Mouse (Mus musculus): ENCODE measurements at regions not wholly inside any gene's neighbourhood (a gene's known extent, or its start where the extent isn't known, plus 50 kb on each side); places are given as distances from the start of the nearest gene placed in this dataset.

DNA sequence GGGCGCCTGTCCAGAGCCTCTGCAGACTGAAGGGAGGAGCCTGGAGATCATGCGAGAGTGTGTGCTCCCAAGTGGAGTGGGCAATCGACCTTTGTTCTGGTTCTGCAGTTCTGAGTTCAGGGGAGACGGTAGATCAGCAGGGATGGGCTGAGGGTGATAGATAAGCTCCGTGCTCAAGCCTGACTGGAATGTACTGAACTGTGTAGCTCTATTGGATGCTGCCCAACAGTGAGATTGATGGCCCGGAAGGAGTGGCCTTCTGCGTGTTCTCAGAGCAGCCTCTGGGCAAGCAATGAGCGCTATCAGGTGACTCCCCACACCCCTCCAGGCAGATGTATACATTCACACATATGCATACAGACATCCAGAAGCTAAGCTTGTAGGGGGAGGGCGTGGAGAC lies 209.1 kb upstream of the Pkn2 start:
- 26% methylated on average over 9 of the region's 9 CpGs for WGBS
- no peaks in the 10 kb centered on the region for H3K9me3 ChIP-seq (replicated peaks)
- no peak overlapping the region for H3K4me3 ChIP-seq (replicated peaks)
- H3K27ac ChIP-seq, result no peak overlapping the region
- no peaks in the 10 kb centered on the region for H3K27me3 ChIP-seq
- peak overlapping the region; percentile 23 for H3K4me2 ChIP-seq
- peaks cover 9% of the 10 kb centered on the region for H3K4me1 ChIP-seq
- no peaks in the 10 kb centered on the region for H3K36me3 ChIP-seq
- no peak overlapping the region for H3K9ac ChIP-seq
- peak; percentile 92 for ATAC-seq (replicated peaks; ENCODE audit: low FRiP score)

DNA sequence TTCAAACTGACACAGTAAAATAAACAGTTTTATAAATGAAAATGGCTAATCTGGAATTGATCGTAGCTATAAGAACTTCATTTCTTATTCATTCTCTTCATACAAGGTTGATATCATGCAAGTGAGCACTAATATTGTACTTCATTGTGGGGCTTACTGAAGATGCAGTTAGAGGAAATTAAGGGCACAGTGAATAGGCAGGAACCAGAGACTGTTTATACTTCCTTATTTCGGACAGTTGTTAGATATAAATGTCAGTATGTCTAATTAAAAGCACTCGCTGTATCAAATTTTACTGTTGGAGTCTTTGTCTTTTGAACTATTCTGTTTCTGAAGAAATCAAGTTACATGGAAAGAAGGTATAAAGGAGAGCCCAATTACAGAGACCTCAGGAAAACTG lies 208.5 kb upstream of the Pkn2 start:
- Histone ChIP-seq H3K4me1 (peaks cover 9% of the 10 kb centered on the region), H3K4me2 (no peak overlapping the region), H3K27ac (no peak overlapping the region), H3K9me3 (replicated peaks) (no peaks in the 10 kb centered on the region), H3K27me3 (no peaks in the 10 kb centered on the region), H3K36me3 (no peaks in the 10 kb centered on the region), H3K9ac (no peak overlapping the region), H3K4me3 (replicated peaks) (no peak overlapping the region)
- ATAC-seq (replicated peaks; ENCODE audit: low FRiP score), result no peak; the same call in 1 of the 2 replicates
- 62% methylated on average over 3 of the region's 3 CpGs for WGBS

DNA sequence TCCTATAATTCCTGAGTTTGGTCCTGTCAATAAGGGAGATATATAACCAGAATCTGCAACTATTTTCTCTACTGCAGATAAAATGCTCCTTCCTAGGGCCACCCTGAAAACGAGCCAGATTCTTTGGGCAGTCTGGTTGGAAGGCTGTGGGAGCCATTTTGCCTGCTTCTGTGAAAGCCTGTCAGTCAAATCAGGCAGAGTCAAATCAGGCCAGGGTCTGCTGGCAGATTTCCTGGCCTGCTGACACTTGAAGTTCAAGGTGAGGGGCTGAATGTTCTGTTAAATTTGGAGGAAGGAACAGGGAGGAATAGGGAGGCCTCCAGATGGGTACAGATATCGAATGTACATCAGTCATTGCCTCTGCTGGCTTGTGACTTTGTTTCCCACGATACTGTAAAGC lies 206.0 kb upstream of the Pkn2 start:
- Histone ChIP-seq H3K27ac (no peak overlapping the region), H3K4me1 (peaks cover 9% of the 10 kb centered on the region), H3K4me2 (no peak overlapping the region), H3K27me3 (no peaks in the 10 kb centered on the region), H3K36me3 (no peaks in the 10 kb centered on the region), H3K4me3 (replicated peaks) (no peak overlapping the region), H3K9me3 (replicated peaks) (no peaks in the 10 kb centered on the region), H3K9ac (no peak overlapping the region)
- WGBS, result 72% methylated on average over 3 of the region's 3 CpGs
- ATAC-seq (replicated peaks; ENCODE audit: low FRiP score), result no peak

DNA sequence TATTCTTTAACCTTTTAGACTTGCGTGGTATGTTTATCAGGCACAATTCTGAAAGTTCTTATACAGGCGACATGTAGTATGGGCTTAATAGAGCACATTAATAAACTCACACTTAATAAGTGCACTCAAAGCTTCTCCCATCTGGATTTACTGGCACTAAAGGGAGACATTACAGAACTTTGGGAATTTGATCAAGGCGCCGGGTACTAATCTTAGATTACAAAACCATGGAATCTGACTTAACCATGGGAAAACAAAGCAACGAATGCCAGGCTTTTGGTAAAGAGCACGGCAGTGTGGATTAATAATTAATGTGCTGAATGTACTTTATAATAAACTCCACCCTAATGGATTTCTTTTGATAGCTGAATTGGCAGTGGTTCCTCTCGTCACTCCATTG lies 196.5 kb upstream of the Pkn2 start:
- no peak for ATAC-seq (replicated peaks; ENCODE audit: low FRiP score)
- Histone ChIP-seq H3K4me3 (replicated peaks) (no peak overlapping the region), H3K27me3 (no peaks in the 10 kb centered on the region), H3K9me3 (replicated peaks) (no peaks in the 10 kb centered on the region), H3K36me3 (no peaks in the 10 kb centered on the region), H3K4me2 (no peak overlapping the region), H3K4me1 (no peaks in the 10 kb centered on the region), H3K27ac (no peak overlapping the region), H3K9ac (no peak overlapping the region)
- WGBS, result 77% methylated on average over 7 of the region's 7 CpGs

DNA sequence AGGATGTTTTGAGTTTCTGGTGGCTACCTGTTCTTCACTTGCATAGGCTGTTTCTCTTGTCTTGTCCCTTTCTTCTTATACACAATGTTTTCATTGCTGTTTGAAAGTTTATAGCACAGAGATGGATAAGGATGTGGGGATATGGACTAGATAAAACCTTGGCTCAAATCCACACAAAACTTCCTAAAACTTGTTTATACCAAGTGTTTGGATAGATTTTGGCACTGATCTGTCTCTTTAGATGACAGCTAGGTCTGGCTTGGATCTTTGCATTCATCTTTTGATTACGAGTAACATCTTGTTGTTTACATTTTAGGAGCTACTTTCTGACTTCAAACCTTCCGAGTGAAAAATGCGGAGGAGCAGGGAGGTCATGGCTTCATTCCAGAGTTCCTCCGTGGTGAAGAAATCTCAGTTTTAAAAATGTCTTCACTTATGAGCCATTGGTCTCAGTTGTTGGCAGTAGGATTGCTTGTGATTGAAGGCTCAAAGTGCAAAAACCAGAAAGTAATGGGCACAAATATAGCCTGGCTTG lies 190.1 kb upstream of the Pkn2 start:
- no peaks in the 10 kb centered on the region for H3K27me3 ChIP-seq
- WGBS, result 53% methylated on average over 4 of the region's 4 CpGs
- no peak overlapping the region for H3K9ac ChIP-seq
- H3K36me3 ChIP-seq, result no peaks in the 10 kb centered on the region
- no peaks in the 10 kb centered on the region for H3K9me3 ChIP-seq (replicated peaks)
- H3K4me2 ChIP-seq, result no peak overlapping the region
- no peak for ATAC-seq (replicated peaks; ENCODE audit: low FRiP score)
- no peaks in the 10 kb centered on the region for H3K4me1 ChIP-seq
- H3K27ac ChIP-seq, result no peak overlapping the region
- no peak overlapping the region for H3K4me3 ChIP-seq (replicated peaks)

DNA sequence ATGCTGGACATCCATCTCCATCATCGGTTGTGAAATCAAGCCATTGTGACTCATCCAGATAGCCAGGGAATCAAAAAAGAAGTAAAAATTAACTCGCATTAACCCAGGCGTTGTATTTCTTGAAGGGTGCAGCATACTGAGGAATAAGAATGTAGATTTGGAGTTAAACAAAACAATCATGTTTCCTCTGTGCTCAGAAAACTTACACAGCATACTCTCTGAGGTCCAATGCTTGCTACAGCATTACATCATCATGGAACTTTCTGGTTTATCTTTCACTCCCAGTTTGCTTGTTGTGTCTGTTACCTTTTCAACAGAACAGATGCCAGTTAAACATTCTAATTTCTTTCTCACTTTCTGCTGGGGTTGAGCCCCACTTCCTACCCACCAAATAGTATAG lies 173.1 kb upstream of the Pkn2 start:
- H3K36me3 ChIP-seq, result no peaks in the 10 kb centered on the region
- no peak for ATAC-seq (replicated peaks; ENCODE audit: low FRiP score)
- WGBS, result 83% methylated on average over 3 of the region's 3 CpGs
- H3K4me3 ChIP-seq (replicated peaks), result no peak overlapping the region
- H3K27ac ChIP-seq, result no peak overlapping the region
- no peak overlapping the region for H3K4me2 ChIP-seq
- no peaks in the 10 kb centered on the region for H3K4me1 ChIP-seq
- H3K27me3 ChIP-seq, result no peaks in the 10 kb centered on the region
- no peaks in the 10 kb centered on the region for H3K9me3 ChIP-seq (replicated peaks)
- H3K9ac ChIP-seq, result no peak overlapping the region

DNA sequence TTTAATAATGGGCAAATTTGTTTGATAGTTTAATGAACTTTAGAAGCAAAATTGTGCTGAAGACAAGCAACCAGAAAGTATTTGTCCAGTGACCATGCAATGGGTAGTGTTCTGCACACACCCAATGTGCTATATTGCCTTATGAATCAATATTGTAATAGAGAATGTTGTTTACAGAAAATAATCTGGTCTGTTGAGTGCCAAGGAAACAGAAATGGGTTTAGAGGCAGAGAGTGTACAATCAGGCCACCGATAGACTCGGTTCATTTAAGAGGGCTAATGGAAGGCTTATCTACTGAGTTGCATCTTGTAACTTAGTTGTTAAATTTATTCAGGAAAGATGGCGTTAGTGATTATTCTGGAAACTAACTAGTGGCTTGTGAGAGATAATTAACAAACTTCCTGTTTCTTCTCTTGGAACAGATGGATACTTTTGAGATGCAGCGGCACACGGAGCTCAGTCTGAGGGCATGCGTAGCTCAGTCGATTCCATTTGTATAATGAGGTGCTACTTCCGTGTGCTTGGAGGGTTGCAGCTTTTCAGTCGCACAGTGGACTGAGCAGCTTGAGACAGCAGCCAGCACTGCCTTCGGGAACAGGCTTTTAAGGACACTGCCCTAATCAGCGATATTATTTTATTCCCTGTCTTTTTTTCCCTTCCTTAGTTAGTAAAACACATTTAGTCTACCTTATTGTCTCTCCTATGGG lies 171.6 kb upstream of the Pkn2 start:
- Histone ChIP-seq H3K27me3 (no peaks in the 10 kb centered on the region), H3K4me2 (no peak overlapping the region), H3K36me3 (no peaks in the 10 kb centered on the region), H3K9ac (no peak overlapping the region), H3K4me3 (replicated peaks) (no peak overlapping the region), H3K27ac (no peak overlapping the region), H3K9me3 (replicated peaks) (no peaks in the 10 kb centered on the region), H3K4me1 (no peaks in the 10 kb centered on the region)
- no peak for ATAC-seq (replicated peaks; ENCODE audit: low FRiP score)
- 75% methylated on average over 11 of the region's 11 CpGs for WGBS

DNA sequence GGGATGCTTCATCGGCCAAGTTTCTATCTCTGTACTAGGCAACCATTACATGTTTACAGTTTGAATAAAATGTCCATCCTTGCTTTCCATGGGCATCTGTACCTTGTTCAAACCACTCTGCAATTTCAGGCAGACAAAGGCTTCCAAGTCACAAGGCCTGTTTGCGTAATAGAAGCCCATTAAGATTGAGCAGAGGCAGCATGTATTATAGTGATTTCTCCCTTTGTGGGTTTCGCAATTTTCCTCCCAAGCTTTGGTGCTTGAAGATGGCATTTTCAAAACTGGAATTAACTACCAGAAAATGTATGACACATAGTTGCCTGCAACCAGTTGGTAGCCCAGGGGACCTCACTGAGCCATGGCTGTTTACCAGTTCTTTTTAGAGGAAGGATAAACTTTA lies 158.9 kb upstream of the Pkn2 start:
- H3K9ac ChIP-seq, result no peak overlapping the region
- H3K9me3 ChIP-seq (replicated peaks), result no peaks in the 10 kb centered on the region
- no peak overlapping the region for H3K27ac ChIP-seq
- H3K4me3 ChIP-seq (replicated peaks), result no peak overlapping the region
- no peaks in the 10 kb centered on the region for H3K36me3 ChIP-seq
- H3K4me1 ChIP-seq, result no peaks in the 10 kb centered on the region
- H3K27me3 ChIP-seq, result no peaks in the 10 kb centered on the region
- 95% methylated on average over 3 of the region's 3 CpGs for WGBS
- no peak overlapping the region for H3K4me2 ChIP-seq
- no peak for ATAC-seq (replicated peaks; ENCODE audit: low FRiP score)

DNA sequence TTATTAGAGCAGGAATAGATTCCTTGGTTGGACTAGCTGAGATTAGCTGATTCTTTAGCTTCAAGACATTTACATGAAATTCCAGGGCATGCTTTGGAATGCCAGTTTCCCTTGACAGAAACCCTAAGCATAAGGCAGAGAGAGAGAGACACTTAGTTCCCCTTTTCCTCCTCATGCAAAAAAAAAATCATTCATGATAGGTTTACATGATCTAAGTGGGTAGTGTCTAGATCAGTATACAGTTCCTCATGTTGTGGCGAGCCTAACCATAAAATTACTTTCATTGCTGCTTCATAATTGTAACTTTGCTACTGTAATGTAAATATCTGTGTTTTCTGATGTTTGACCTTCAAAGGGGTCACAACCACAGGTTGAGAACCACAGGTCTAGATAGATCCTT lies 154.3 kb upstream of the Pkn2 start:
- Histone ChIP-seq H3K27me3 (no peaks in the 10 kb centered on the region), H3K4me3 (replicated peaks) (no peak overlapping the region), H3K9me3 (replicated peaks) (no peaks in the 10 kb centered on the region), H3K36me3 (no peaks in the 10 kb centered on the region), H3K27ac (no peak overlapping the region), H3K4me2 (no peak overlapping the region), H3K4me1 (peaks cover 12% of the 10 kb centered on the region; the same call in 1 of the 2 replicates), H3K9ac (no peak overlapping the region)
- WGBS, result 86% methylated on average over 1 of the region's 1 CpGs
- ATAC-seq (replicated peaks; ENCODE audit: low FRiP score), result no peak

DNA sequence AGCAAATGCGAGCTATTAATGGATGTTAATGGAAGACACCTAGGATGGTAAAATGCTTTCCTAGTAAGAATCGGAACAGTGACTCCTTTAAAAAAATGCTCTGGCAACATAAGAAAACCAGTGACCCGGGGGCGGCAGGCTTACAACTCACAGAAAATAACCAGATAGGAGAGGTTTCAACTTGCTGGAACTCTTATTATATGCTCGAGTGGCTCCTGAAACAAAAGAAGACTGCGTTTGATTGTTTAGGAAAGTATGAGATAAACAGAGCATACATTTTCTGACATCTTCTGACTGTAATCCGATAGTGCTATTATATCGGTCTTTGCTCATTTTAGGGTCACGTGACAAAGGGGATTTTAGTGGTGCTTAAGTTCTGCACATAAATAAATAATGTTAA lies 152.8 kb upstream of the Pkn2 start:
- no peaks in the 10 kb centered on the region for H3K36me3 ChIP-seq
- H3K27me3 ChIP-seq, result no peaks in the 10 kb centered on the region
- no peak overlapping the region for H3K9ac ChIP-seq
- peaks cover 12% of the 10 kb centered on the region; the same call in 1 of the 2 replicates for H3K4me1 ChIP-seq
- H3K4me3 ChIP-seq (replicated peaks), result no peak overlapping the region
- peak; percentile 49; the same call in 1 of the 2 replicates for ATAC-seq (replicated peaks; ENCODE audit: low FRiP score)
- H3K27ac ChIP-seq, result 0 out of 2 replicates have a peak overlapping the region, but pooled peaks have one; percentile 45
- H3K9me3 ChIP-seq (replicated peaks), result no peaks in the 10 kb centered on the region
- 36% methylated on average over 9 of the region's 9 CpGs for WGBS
- H3K4me2 ChIP-seq, result peak overlapping the region; percentile 27

DNA sequence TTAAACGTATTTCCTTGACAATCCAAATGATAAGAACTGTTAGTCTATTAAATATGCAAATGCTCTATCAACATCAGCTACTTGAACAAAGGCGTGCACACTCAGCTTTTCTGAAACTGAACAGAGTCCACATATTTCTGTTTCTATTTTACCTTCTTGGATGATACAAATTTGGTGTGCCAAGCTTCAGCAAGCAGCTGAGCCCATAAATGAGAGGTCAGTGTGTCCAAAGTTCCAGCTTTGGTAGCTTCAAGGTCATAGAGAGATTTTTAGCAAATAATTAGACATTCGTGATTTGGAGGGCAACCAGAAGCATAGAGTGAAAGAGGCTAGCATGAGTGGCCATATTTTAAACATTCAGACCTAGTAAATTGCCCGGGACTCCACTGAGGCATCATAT lies 140.7 kb upstream of the Pkn2 start:
- WGBS, result 68% methylated on average over 4 of the region's 4 CpGs
- H3K9me3 ChIP-seq (replicated peaks), result no peaks in the 10 kb centered on the region

DNA sequence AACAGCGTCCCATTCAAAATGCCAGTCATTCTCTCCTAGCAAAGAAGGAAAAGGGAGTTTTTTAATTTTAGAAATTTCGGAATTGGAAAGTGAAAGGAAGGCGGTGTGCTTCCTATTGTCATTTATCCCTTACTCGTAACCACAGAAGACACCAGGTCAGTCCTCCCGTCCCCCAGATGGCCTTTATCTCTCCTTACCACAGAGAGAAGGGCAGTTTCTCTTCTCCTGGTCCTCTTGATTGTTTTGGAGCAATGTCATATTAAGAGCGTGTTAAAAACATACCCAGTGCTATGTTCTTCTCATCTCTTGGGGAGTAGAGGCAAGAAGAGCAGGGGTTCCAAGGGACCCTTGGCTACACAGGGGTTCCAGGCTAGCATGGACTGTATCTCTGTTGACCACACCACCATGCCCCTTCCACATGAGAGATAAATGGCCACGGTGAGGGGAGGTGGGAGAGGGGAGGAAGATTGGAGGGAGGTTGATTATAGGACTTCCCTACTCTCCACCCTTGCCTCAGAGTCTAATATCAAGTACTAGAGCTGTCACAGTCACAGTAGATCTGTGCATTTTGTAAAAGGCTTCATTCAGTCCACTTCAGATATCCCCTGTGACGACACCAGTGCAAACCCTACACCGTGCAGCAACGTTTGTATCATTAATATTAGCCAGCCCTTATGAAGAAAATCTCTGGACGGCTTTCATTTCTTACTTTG lies 139.5 kb upstream of the Pkn2 start:
- WGBS, result 85% methylated on average over 11 of the region's 11 CpGs

More for the DNA sequence above, 140.7 kb upstream of the Pkn2 start:
- H3K4me2 ChIP-seq, result no peak overlapping the region
- no peak for ATAC-seq (replicated peaks; ENCODE audit: low FRiP score)
- no peak overlapping the region for H3K4me3 ChIP-seq (replicated peaks)
- no peak overlapping the region for H3K9ac ChIP-seq
- H3K36me3 ChIP-seq, result no peaks in the 10 kb centered on the region
- no peak overlapping the region for H3K27ac ChIP-seq
- no peaks in the 10 kb centered on the region for H3K4me1 ChIP-seq
- H3K27me3 ChIP-seq, result no peaks in the 10 kb centered on the region

More for the DNA sequence above, 139.5 kb upstream of the Pkn2 start:
- Histone ChIP-seq H3K4me2 (no peak overlapping the region), H3K36me3 (no peaks in the 10 kb centered on the region), H3K4me1 (no peaks in the 10 kb centered on the region), H3K27ac (no peak overlapping the region), H3K4me3 (replicated peaks) (no peak overlapping the region), H3K9me3 (replicated peaks) (no peaks in the 10 kb centered on the region), H3K9ac (no peak overlapping the region), H3K27me3 (no peaks in the 10 kb centered on the region)
- no peak for ATAC-seq (replicated peaks; ENCODE audit: low FRiP score)
